Mouse (Mus musculus) embryonic fibroblast, embryonic 13.5 days (primary cell): ENCODE results near the gene Crlf1.

Source experiments
- CTCF ChIP-seq: IDR thresholded peaks from 2 replicates; pipeline ENCODE4 v1.5.1; 2011; ENCODE audit warnings: mild to moderate bottlenecking, control low read depth, low read length, moderate library complexity, borderline replicate concordance; ENCODE audit not compliant: insufficient read depth
- POLR2A ChIP-seq: IDR thresholded peaks from 2 replicates; pipeline ENCODE4 v1.6.1; 2011; ENCODE audit warnings: low read depth, mild to moderate bottlenecking, control low read depth, low read length, moderate library complexity

GRCm38 (mm10) chr8:70445988-70446387 is 47.0 kb upstream of the Crlf1 start:
- TF ChIP-seq POLR2A (no peak), CTCF (no peak)
